Mouse (Mus musculus): ENCODE measurements at regions not wholly inside any gene's neighbourhood (a gene's known extent, or its start where the extent isn't known, plus 50 kb on each side); places are given as distances from the start of the nearest gene placed in this dataset.

DNA sequence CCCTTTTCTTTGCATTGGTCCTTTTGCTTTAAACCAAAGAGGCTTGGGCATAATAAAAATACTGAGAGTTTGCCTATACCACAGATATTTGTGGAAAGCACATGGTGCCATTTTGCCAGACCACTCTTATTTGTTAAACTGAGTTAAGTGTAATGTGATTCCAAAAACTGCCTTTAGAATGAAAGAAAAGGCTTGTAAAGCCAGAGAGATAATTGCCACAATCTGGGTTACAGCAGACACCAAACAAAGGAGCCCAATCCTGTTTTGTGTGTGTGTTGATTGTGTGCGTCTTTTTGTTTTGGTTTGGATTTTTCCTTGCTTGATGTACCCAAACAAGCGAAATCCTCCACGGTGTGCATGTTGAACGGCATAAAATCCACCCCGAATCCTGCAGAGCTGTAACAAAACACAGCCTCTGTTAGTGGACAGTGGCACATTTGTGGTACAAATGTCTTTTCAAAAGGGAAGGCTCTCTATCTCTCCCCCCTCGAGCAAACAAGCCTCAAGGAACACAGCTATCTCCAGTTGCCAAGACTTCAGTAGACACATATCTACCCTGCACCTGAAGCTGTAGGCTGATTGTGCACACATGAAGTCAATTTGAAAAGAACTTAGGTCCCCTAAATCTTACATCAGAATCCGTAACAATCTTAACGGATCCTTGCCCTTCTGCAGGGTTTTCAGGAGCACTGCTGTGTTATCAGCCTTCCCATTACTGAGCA, 136.9 kb upstream of the Mpdz start:
- TF ChIP-seq POLR2A (IDR thresholded peaks at IDR 0.05; ENCODE audit: insufficient read depth, low read depth, low read length) (no peak), CTCF (IDR thresholded peaks at IDR 0.05) (no peak), EP300 (IDR thresholded peaks at IDR 0.05; ENCODE audit: insufficient read depth, low read depth, low read length) (no peak)
